Mouse (Mus musculus) spleen, postnatal 4 days (tissue): ENCODE data around the gene Med10.

Experiments
- DNase-seq, 2 experiments: peaks; one replicate each; pipeline ENCODE4 v3.0.0; 2022; ENCODE audit warnings: low spot score in 2 of 2

Med10 gene

GRCm38 (mm10) chr13:69830606-69831005 is 28.4 kb downstream of the Med10 start:
- no peak for DNase-seq

DNA sequence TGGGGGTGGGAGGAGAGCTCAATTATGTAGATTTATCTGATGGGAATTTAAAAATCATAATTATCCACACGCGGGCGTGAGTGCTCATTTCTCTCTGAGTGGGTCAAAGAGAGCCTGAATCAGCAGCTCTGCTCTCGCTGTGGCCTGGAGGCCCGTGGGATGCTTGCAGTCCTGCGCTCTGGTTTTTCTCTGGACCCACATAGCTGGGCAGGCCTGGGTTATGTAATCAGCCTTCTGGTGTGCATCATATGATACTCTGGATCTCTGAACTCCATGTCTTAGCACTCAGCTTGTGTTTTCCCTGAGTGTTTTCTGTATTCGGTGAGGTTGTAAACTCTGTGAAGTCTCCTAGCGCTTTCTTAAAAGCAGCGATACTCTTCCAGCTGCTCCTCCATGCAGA is 30.4 kb downstream of the Med10 start:
- no peak for DNase-seq

DNA sequence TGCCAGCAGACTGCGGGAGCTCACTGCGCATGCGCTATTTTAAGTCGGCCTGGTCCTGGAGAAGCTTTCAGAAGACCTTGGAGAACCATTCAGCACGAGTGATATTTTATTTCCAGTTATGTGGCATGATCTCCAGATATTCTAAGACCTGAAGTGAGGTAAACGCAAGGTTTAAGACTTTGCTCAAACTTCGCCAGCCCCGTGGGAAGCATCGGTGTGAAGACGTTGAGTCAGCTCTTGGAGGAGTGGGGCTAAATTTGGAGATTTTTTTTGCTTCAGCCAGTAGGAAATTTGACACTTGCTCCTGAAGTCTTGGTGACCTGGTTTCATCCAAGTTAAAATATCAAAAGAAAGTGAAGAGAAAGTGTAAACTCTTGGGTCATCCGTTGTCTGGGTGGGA is 31.2 kb downstream of the Med10 start:
- DNase-seq: no peak

DNA sequence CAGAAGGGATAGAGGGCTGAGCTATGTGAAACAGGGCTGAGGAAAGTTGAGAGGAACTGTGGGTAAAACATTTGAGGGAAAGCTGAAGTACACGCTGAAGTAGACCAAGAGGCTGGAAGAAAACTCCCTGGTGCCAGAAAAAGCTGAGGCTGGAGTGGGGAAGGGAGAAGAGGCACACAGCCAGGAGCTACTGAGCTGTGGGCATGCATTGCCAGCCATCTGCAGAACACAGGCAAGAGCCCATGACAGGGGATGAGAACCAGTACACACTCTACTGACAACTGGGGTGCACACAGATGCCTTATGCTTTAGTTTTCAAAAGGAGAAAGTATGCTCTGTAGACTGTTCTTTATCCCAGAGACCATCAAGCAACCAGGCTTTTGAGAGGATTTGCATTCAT is 43.4 kb downstream of the Med10 start:
- no peak for DNase-seq

DNA sequence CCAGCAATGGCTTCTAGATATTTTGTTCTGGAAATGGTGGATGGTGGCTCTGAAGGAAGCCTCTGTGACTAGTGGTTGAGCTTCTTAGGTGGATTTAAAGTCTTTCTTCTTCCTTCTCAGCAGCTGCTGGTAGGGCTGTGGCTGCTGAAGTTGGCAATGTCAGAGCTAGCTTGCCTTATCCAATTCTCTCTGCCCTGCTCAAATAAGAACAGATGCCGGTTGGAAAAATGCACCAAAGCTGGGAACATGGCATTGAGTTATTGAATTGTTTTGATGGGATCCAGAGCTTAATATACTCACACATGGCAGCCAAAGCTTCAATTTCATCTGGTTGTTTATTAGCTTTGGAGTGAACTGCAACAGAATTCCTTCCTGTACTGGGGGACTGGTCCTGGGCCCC is 47.4 kb downstream of the Med10 start:
- no peak for DNase-seq

DNA sequence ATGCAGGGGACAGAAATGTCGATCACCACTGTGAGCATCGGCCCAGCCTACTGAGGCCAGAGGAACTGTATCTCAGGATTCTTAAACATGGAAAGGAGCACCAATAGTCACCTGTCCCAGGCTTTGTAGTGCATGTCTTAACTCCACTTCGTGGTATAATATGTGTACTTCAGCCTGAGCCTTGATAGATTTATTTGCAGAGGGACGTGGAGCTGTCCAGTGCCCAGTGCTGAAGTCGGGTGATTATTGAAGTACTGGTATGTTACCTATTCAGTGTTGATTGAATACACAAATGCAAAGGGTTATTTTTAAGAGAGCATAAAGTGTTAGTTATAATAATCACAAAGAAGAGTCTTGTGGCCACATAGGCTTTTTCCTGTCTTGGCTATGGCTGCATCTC is 50.1 kb downstream of the Med10 start:
- no peak for DNase-seq

DNA sequence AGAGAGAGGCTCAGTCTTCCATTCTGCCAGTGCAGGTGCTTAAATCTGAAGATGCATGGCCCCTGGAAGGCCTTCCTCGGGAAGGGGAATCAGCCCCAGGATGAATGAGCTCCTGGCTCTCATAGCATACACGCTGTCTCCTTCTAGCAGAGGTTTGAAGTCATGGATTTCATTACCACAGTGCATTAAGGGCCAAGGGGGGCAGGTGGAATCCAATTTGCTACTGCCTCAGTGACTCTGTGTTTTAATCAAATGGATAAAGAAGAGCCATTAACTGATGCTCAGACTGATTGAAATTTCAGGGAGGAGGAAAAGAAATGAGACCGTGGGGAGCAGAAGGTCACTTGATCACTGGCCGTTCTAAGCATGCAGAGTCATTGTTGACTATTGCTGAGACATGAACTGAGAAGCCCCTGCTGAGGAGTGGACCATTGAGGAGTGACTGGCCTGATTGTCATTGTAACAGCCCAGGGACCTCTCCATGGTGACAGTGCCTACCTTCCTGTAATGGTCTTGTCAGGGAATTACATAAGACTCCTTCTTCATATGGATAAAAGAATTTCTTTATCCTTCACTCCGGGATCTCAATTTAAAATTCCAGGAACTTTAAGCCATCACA is 51.3 kb downstream of the Med10 start:
- no peak for DNase-seq

DNA sequence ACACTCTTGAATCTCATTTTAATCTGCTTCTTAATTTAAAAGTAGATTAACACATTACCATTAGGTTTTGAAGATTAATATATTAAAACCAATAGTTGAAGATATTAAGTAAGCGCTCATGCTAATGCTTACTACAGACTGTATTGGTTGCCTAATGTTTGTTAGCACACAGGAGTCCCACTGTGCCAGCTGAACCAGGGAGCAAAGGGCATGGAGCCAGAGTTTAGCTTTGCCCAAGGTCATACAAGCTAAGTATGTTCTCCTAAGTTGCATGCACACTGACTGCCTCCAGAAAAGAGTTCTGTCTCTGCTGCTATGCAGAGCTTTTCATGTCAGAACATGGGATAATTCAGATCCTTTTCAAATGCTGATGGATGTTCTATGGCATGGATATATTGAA is 53.7 kb downstream of the Med10 start:
- no peak for DNase-seq

GRCm38 (mm10) chr13:69862276-69862675 is 60.1 kb downstream of the Med10 start:
- DNase-seq: peak in 1 of 2 experiments; percentile 3

GRCm38 (mm10) chr13:69864911-69865310 is 62.7 kb downstream of the Med10 start:
- DNase-seq: peak; percentile 3 to 24
